Mouse (Mus musculus) ES-E14 (cell line): Measurements from ENCODE around the gene C2cd2. TPM values are rescaled to one million over a fixed set of nuclear protein-coding genes. Genes with fewer than 3 reads are reported as not detected.

ENCODE experiments used
- DNase-seq: peaks from one replicate; pipeline ENCODE4 v3.0.0-alpha.2; 2013; ENCODE audit warnings: low read depth, low spot score
- H3K27ac ChIP-seq: 2 replicates; pipeline ENCODE4 v1.5.1; 2012; ENCODE audit warnings: low read depth, mild to moderate bottlenecking, low read length, moderate library complexity, mixed read lengths; ENCODE audit not compliant: poor library complexity, insufficient read depth, severe bottlenecking
- H3K36me3 ChIP-seq: 2 replicates; pipeline ENCODE4 v1.6.1; 2012; ENCODE audit warnings: mild to moderate bottlenecking, low read length, moderate library complexity, mixed read lengths; ENCODE audit not compliant: control insufficient read depth, poor library complexity, insufficient read depth, severe bottlenecking
- H3K4me1 ChIP-seq, 2 experiments: fragments of 150-350 bp in 1 of 2; sonication (generic) in 1 of 2; 2 replicates each; pipeline ENCODE4 v1.6.1; 2012; ENCODE audit warnings: low read length in 2 of 2, mild to moderate bottlenecking in 1 of 2, mixed read lengths in 1 of 2; ENCODE audit not compliant: control insufficient read depth in 2 of 2, insufficient read depth in 2 of 2, poor library complexity in 1 of 2
- H3K4me3 ChIP-seq, 2 experiments: fragments of 150-350 bp in 1 of 2; sonication (generic) in 1 of 2; 2 replicates each; pipeline ENCODE4 v1.5.1; 2012; ENCODE audit warnings: low read length in 2 of 2, low read depth in 1 of 2, mild to moderate bottlenecking in 1 of 2, mixed read lengths in 1 of 2; ENCODE audit not compliant: insufficient read depth in 1 of 2, poor library complexity in 1 of 2, severe bottlenecking in 1 of 2
- H3K9ac ChIP-seq: 2 replicates; pipeline ENCODE4 v1.6.1; 2012; ENCODE audit warnings: low read depth, mild to moderate bottlenecking, low read length, mixed read lengths; ENCODE audit not compliant: poor library complexity, insufficient read depth, severe bottlenecking
- H3K9me3 ChIP-seq: fragments of 150-350 bp; sonication (generic); 2 replicates; pipeline ENCODE4 v1.6.1; 2012; ENCODE audit warnings: low read depth, mild to moderate bottlenecking, low read length; ENCODE audit not compliant: control insufficient read depth, insufficient read depth
- CHD2 ChIP-seq: IDR thresholded peaks from 2 replicates; pipeline ENCODE4 v1.6.1; 2014; ENCODE audit warnings: mild to moderate bottlenecking, low read depth, low read length, inconsistent platforms
- HCFC1 ChIP-seq: IDR thresholded peaks from 2 replicates; pipeline ENCODE4 v1.6.1; 2012; ENCODE audit warnings: low read length, inconsistent platforms, borderline replicate concordance; ENCODE audit not compliant: insufficient read depth
- MAFK ChIP-seq: IDR thresholded peaks from 2 replicates; pipeline ENCODE4 v1.6.1; 2014; ENCODE audit warnings: mild to moderate bottlenecking, low read depth, low read length, inconsistent platforms; ENCODE audit not compliant: insufficient read depth
- ZC3H11A ChIP-seq: IDR thresholded peaks from 2 replicates; pipeline ENCODE4 v1.6.1; 2012; ENCODE audit warnings: low read depth, mild to moderate bottlenecking, inconsistent platforms, low read length, borderline replicate concordance
- ZNF384 ChIP-seq: IDR thresholded peaks from 2 replicates; pipeline ENCODE4 v1.6.1; 2012; ENCODE audit warnings: low read depth, low read length, inconsistent platforms
- in situ Hi-C, 2 experiments: fragments of 600-800 bp; cut with MboI; formaldehyde crosslinking; loops; one replicate each; pipeline ENCODE4 v1.15.1; 2025; ENCODE audit warnings: low sequenced_read_pairs in 2 of 2, inconsistent platforms in 1 of 2; ENCODE audit not compliant: unreplicated experiment in 2 of 2
- total RNA-seq: library from RNA; depleted of rRNA; stranded (reverse); fragments of 300-350 nt; gene quantifications from 2 replicates; pipeline ENCODE4 v1.2.3, GENCODE M21; 2012; rRNA removed

The C2cd2 gene
- total RNA-seq, 1 experiment = 8.1 TPM

DNA sequence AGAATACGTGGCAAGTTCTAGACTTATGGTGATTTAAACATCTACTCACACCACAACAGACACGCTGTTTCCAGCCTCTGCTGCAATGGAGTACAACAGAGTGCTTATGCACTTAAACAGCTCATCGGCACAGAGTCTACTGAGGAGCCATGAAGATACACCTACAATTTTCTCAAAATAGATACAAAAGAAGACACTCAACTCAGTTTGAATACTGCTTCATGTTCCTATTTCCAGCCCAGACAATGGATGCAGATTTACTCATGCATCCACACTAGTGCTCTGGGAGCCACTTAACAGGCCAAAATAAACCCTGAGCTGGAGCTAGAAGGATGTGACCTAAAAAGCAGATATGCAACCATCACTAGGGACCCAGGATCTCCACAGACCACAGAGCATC is 153.5 kb downstream of the C2cd2 start:
- H3K4me3 ChIP-seq = no peak overlapping the region
- H3K9me3 ChIP-seq = no peaks in the 10 kb centered on the region
- no peak overlapping the region for H3K9ac ChIP-seq
- no peak for DNase-seq
- in situ Hi-C loops = no loop called here
- TF ChIP-seq ZNF384 = no peak
- no peak for TF ChIP-seq ZC3H11A
- TF ChIP-seq CHD2 = no peak
- TF ChIP-seq MAFK = no peak
- TF ChIP-seq HCFC1 = no peak
- H3K4me1 ChIP-seq = no peaks in the 10 kb centered on the region
- H3K36me3 ChIP-seq = peaks cover 49% of the 10 kb centered on the region
- no peak overlapping the region for H3K27ac ChIP-seq

DNA sequence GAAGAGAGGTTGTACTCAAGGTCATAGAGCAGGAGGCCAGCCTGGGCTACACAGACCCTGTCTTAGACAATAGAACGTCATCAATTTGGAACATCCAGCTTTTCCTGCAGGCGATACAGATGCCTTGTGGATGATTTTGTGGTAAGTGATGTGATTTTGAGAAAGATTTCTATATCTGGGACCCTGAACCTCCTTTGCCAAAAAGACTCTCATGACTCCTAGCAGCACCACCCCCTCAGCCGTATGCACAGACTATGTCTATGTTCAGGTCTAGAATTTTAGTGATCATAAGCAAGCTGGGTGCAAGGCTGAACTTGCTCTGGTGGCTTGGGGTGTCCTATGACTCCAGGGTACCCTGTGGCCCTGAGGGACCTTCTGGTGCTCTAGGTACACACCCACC is 156.8 kb downstream of the C2cd2 start:
- in situ Hi-C loops = no loop called here
- Histone ChIP-seq H3K36me3 (peaks cover 39% of the 10 kb centered on the region), H3K4me3 (no peak overlapping the region), H3K9ac (no peak overlapping the region), H3K27ac (no peak overlapping the region), H3K4me1 (no peaks in the 10 kb centered on the region), H3K9me3 (no peaks in the 10 kb centered on the region)
- DNase-seq = no peak
- TF ChIP-seq ZNF384 = no peak
- no peak for TF ChIP-seq HCFC1
- no peak for TF ChIP-seq MAFK
- TF ChIP-seq ZC3H11A = no peak
- TF ChIP-seq CHD2 = no peak

Other genes starting within 250 kb of the C2cd2 start
- gene Ripk4, start 198.8 kb downstream of the C2cd2 start, total RNA-seq = 8.0 and 9.7 TPM in 2 replicates
- 15.0 and 18.9 TPM in 2 replicates for gene Prdm15, start 110.7 kb downstream of the C2cd2 start, total RNA-seq
- gene Zbtb21, start within 50 bp of the C2cd2 start, total RNA-seq = 29.6 and 30.9 TPM in 2 replicates
- gene B230307C23Rik, start 34.7 kb upstream of the C2cd2 start, total RNA-seq = 42.0 and 51.3 TPM in 2 replicates
- gene A630089N07Rik, start 119.9 kb upstream of the C2cd2 start, total RNA-seq = 9.4 and 10.3 TPM in 2 replicates